Mouse (Mus musculus) lung, embryonic 16.5 days (tissue): ENCODE results near the gene Hoxd9. TPM values are rescaled to one million over a fixed set of nuclear protein-coding genes. Genes with fewer than 3 reads are reported as not detected.

Experiments
- ATAC-seq: fragments of 200-750 bp; cut with Nextera tagmentation; 2 replicates; pipeline ENCODE4 v1.8.0; 2017; ENCODE audit warnings: low read depth, mild to moderate bottlenecking, moderate library complexity
- H3K27ac ChIP-seq: fragments of 300-500 bp; sonication (generic); 2 replicates; pipeline ENCODE4 v1.5.1; 2014; ENCODE audit warnings: mild to moderate bottlenecking, control low read depth, low read length
- H3K27me3 ChIP-seq: fragments of 300-500 bp; sonication (generic); 2 replicates; pipeline ENCODE4 v1.6.1; 2014; ENCODE audit warnings: low read depth, low read length, mixed read lengths; ENCODE audit not compliant: control insufficient read depth, insufficient read depth
- H3K36me3 ChIP-seq: fragments of 300-500 bp; sonication (generic); 2 replicates; pipeline ENCODE4 v1.6.1; 2014; ENCODE audit warnings: low read length; ENCODE audit not compliant: control insufficient read depth, insufficient read depth
- H3K4me1 ChIP-seq: fragments of 300-500 bp; sonication (generic); replicated peaks from 2 replicates; pipeline ENCODE4 v1.6.1; 2014; ENCODE audit warnings: low read length, mixed read lengths; ENCODE audit not compliant: control insufficient read depth, insufficient read depth
- H3K4me2 ChIP-seq: fragments of 300-500 bp; sonication (generic); 2 replicates; pipeline ENCODE4 v1.6.1; 2014; ENCODE audit warnings: low read depth, low read length, control low read depth
- H3K4me3 ChIP-seq: fragments of 300-500 bp; sonication (generic); 2 replicates; pipeline ENCODE4 v1.5.1; 2014; ENCODE audit warnings: mild to moderate bottlenecking, low read length, control low read depth
- H3K9ac ChIP-seq: fragments of 300-500 bp; sonication (generic); 2 replicates; pipeline ENCODE4 v1.6.1; 2014; ENCODE audit warnings: low read length, control low read depth
- H3K9me3 ChIP-seq: fragments of 300-500 bp; sonication (generic); 2 replicates; pipeline ENCODE4 v1.6.1; 2016; ENCODE audit warnings: low read length; ENCODE audit not compliant: control insufficient read depth
- WGBS: fragments of 180-500 bp; shearing (Covaris S2); extraction: QIAGEN DNeasy Blood & Tissue Kit; methylation state at CpG from one replicate; pipeline ENCODE4 v1.1.7; 2014; 5-methylcytosine and 5-hydroxymethylcytosine counted together
- polyA plus RNA-seq: library from polyadenylated mRNA; unstranded; fragments of >200 nt; fragmentation: Nextera tagmentation; extraction: Ambion mirVana; gene quantifications from 2 replicates; pipeline ENCODE4 v1.2.1, GENCODE M21; 2015

The Hoxd9 gene
- polyA plus RNA-seq, 1 experiment from 2014 or later = 0.31 TPM

DNA sequence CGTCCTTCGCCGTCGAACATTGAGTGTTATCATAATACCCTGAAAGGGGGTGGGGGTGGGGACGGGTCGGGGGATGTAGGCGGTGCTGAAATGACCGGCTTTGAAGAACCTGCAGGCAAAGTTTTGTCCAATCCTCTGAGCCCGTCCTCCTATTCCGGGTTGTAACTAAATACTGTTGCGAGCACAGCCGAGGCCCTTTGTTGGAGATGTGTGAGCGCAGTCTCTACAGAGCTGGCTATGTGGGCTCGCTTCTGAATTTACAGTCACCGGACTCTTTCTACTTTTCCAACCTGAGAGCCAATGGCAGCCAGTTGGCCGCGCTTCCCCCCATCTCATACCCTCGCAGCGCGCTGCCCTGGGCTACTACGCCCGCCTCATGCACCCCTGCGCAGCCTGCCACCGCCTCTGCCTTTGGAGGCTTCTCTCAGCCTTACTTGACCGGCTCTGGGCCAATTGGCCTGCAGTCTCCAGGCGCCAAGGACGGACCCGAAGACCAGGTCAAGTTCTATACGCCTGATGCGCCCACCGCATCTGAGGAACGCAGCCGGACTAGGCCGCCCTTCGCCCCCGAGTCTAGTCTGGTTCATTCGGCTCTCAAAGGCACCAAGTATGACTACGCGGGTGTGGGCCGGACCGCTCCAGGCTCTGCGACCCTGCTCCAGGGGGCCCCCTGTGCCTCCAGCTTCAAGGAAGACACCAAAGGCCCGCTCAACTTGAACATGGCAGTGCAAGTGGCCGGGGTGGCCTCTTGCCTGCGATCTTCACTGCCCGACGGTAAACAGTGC, 22.5 kb upstream of the Hoxd9 start, which contains the start of gene Hoxd12:
Gene Hoxd12 (plus strand): TSS at position 133 of the 785 bp plus-strand sequence.
- no peak for ATAC-seq
- Histone ChIP-seq H3K4me1 (no peaks in the 10 kb centered on the region), H3K9ac (no peak within 1 kb of the TSS), H3K36me3 (no peaks in the 10 kb centered on the region), H3K27ac (no peak within 1 kb of the TSS), H3K4me3 (no peak within 1 kb of the TSS), H3K4me2 (no peak within 1 kb of the TSS), H3K27me3 (peaks cover 97% of the 10 kb centered on the region), H3K9me3 (no peaks in the 10 kb centered on the region)
- WGBS = 2% methylated on average over 47 of the region's 47 CpGs

DNA sequence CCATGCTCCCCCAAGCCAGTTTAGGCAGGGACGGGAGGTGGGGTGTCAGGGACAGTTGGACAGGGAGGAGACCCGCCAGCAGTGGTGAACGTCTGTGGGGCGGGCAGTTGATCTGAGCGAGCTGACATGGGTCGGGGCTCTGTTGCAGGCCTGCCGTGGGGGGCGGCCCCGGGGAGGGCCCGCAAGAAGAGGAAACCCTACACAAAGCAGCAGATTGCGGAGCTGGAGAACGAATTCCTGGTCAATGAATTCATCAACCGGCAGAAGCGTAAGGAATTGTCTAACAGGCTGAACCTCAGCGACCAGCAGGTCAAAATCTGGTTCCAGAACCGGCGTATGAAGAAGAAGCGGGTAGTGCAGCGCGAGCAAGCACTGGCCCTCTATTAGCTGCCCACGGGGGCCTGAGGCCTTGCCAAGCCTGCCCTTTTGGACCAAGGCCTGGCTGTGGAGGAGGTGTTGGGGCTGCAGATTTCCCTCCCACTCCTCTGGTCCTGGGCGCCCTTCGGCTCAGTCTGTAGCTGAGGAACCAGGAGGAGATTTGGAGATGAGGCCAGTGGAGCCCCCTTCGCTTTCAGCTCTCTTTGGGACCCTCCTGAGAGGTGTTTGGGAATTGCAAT, 21.8 kb upstream of the Hoxd9 start:
- no peak overlapping the region for H3K4me2 ChIP-seq
- H3K9ac ChIP-seq = no peak overlapping the region
- H3K4me1 ChIP-seq = no peaks in the 10 kb centered on the region
- H3K27ac ChIP-seq = no peak overlapping the region
- H3K27me3 ChIP-seq = peaks cover 99% of the 10 kb centered on the region
- no peaks in the 10 kb centered on the region for H3K36me3 ChIP-seq
- H3K9me3 ChIP-seq = no peaks in the 10 kb centered on the region
- no peak for ATAC-seq
- H3K4me3 ChIP-seq = no peak overlapping the region
- 4% methylated on average over 24 of the region's 24 CpGs for WGBS

DNA sequence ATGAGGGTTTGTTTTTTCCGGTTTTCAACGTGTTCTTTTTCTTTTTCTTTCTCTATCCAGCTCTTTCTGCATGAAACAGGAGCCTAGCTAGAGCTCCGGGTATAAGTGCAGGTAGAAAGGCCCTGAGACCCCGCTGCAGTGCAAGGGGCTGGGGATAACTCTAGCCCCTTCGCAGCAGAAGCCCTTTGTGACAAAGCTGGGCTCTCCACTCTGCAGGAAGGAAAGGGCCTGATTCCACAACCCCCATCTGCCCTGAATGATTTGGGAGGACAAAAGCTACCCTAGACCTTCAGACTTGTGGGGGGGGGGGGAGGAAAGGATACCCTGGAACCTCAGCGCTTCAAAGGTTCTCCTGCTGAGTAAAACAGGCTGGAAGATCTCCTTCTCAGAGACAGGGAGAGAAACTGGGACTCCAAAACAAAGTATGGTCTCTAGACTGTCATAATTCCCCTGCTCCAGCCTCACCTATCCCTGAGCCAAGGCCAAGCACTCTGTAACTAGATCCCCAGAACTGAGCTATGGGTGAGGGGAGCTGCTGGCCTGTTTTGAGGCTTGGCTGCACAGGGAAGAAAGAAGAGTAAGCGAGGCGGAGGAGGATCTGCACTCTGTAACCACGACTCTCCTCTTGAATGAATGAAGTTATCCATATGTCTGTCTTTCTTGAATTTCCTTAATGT, 21.0 kb upstream of the Hoxd9 start:
- Histone ChIP-seq H3K9ac (no peak overlapping the region), H3K27ac (no peak overlapping the region), H3K27me3 (peaks cover 99% of the 10 kb centered on the region), H3K36me3 (no peaks in the 10 kb centered on the region), H3K4me2 (no peak overlapping the region), H3K9me3 (no peaks in the 10 kb centered on the region), H3K4me3 (no peak overlapping the region), H3K4me1 (no peaks in the 10 kb centered on the region)
- 4% methylated on average over 9 of the region's 9 CpGs for WGBS
- ATAC-seq = no peak

DNA sequence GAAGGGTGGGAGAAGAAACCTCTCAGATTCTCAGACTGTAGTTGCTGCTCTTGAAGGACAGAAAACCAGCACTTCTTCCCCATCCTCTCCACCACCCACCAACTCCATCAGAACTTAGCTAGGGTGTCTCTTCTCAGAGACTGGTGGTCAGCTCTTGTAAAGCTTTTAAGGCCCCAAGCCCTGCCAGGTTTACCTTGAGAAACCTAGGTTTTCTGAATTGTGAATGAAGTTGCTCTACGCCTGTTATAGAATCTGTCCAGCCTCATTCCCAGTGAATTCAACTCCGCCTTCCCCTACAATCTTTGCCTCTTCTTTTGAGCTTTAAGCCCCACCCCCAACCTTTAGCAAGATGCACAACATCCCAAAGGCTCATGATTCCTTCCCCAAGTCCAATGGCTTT, 20.4 kb upstream of the Hoxd9 start:
- Histone ChIP-seq H3K9me3 (no peaks in the 10 kb centered on the region), H3K4me3 (no peak overlapping the region), H3K27ac (no peak overlapping the region), H3K36me3 (no peaks in the 10 kb centered on the region), H3K4me1 (peaks cover 4% of the 10 kb centered on the region; the same call in 1 of the 2 replicates), H3K9ac (no peak overlapping the region), H3K4me2 (no peak overlapping the region), H3K27me3 (peaks cover 99% of the 10 kb centered on the region)
- 23% methylated on average over 2 of the region's 2 CpGs for WGBS
- no peak for ATAC-seq

DNA sequence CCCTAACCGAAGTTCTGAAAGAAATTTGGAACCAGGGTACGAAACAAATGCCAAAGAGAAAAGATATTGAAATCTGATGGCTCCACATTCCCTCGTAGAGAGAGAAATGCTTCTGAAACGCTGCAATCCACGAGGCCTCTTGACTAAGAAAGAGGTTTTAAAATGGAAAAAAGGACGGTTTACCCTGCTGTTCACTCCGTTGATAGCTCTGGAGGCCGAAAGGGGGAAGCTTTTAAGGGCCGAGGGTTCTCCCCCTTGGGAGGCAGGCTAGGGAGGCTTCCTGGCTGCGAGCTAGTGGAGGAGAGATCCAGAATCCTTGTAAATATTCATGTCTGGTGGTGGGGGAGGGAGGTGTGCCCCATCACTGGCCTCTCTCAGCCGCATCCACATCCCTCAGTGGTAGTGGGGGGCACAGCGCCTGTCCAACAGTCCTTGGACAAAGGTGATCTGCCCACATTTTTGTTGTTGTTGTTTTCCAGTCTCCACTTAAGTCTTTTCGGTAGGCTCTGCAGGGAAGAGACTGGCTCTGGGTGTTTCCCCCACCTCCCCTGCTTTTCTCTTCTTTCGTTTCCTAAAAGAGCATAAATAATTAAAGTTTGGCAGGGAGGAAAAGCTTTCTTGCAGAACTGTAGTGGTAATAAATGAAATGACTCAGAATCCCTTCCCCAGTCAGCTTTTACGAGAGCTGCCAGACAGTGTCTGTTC, 18.5 kb upstream of the Hoxd9 start, which contains the start of gene Hoxd11:
Gene Hoxd11 (plus strand): TSS at position 667 of the 705 bp plus-strand sequence.
- Histone ChIP-seq H3K4me2 (no peak within 1 kb of the TSS), H3K27ac (no peak within 1 kb of the TSS), H3K4me3 (no peak within 1 kb of the TSS), H3K27me3 (peaks cover 99% of the 10 kb centered on the region), H3K9me3 (no peaks in the 10 kb centered on the region), H3K9ac (no peak within 1 kb of the TSS), H3K4me1 (peaks cover 10% of the 10 kb centered on the region; the same call in 1 of the 2 replicates), H3K36me3 (no peaks in the 10 kb centered on the region)
- 2% methylated on average over 15 of the region's 15 CpGs for WGBS
- ATAC-seq = no peak

DNA sequence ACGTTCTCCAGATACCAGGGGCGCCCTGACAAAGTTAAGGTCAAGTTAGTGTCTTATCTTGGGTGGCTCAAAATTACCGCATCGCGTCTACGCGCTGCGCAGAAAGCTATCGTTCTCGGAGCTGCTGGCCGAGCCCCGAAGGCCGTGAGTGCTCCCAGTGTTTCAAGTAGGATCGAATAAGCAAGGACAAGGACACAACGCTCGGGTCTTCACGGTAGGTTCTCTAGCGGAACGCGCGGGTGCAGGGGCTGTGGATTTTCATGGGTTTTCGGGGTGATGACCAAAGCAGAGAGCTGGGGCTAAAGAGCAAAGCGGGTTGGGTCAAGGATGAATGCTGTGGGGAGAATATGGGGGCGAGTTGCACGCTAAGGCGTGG, 17.9 kb upstream of the Hoxd9 start:
- Histone ChIP-seq H3K9ac (no peak overlapping the region), H3K27me3 (peaks cover 99% of the 10 kb centered on the region), H3K4me2 (no peak overlapping the region), H3K4me3 (no peak overlapping the region), H3K36me3 (no peaks in the 10 kb centered on the region), H3K4me1 (peaks cover 10% of the 10 kb centered on the region; the same call in 1 of the 2 replicates), H3K9me3 (no peaks in the 10 kb centered on the region), H3K27ac (no peak overlapping the region)
- under 1% methylated on average over 26 of the region's 26 CpGs for WGBS
- ATAC-seq = no peak

DNA sequence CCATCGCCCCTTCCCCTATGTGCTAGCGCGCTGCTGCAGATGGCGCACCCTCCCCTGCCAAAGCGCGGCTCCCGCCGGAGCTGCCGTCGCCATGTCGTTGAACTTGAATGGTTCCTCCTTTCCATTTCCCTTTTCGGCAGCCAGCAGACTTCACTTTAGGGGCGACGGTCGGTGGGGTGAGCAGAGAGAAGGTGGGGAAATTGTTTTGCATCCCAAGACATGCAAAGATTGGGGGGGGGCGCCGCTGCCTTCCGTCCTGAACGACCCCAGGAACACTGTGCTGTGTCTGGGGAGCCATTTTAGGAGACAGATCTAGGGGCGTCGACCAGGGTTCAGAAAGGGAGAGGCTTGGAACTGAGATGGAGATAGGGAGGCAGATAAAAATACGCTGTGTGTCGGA, 17.5 kb upstream of the Hoxd9 start:
- Histone ChIP-seq H3K27me3 (peaks cover 99% of the 10 kb centered on the region), H3K27ac (no peak overlapping the region), H3K9me3 (no peaks in the 10 kb centered on the region), H3K4me3 (no peak overlapping the region), H3K36me3 (no peaks in the 10 kb centered on the region), H3K4me1 (peaks cover 10% of the 10 kb centered on the region; the same call in 1 of the 2 replicates), H3K9ac (no peak overlapping the region), H3K4me2 (no peak overlapping the region)
- WGBS = under 1% methylated on average over 23 of the region's 23 CpGs
- no peak for ATAC-seq

DNA sequence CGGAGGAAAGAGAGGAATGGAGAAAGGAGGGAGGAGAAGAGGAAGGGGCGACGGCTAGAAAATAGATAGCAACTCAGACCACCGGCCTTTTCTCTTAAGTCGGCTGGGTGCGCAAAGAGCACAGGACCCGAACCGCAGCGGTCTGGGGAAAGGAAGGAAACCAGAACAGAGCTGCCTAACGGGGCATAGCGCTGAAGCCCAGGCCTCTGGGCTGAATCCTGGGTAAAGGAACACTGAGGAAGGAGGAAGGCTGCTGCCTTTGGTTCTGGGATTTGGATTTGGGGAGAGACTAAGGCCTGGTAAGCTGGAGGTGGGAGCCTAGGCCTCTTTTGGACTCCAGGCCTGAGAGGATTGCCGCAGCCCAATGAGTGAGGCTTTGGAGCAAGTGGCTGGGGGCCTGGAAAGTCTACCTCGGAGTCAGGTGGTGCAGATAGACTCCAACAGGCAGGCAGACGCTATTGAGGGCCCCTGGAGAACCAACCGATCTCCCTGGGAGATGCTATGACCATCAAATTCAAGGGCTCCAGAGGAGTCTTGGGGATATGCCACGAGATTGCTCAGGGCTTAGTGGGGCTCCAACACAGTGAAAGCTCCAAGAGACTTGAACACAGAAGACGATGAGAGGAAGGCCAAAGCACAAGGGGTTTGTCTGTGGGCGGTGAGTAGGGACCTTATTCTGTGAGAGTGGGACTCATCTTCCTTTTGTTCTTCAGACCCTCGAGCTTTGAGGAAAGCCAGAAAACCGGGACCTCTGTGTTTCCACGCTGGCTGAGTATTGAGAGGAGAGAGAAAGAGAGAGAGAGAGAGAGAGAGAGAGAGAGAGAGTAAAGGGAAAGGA, 16.7 kb upstream of the Hoxd9 start:
- H3K9me3 ChIP-seq = no peaks in the 10 kb centered on the region
- H3K4me1 ChIP-seq = peaks cover 10% of the 10 kb centered on the region; the same call in 1 of the 2 replicates
- no peak overlapping the region for H3K9ac ChIP-seq

More for the DNA sequence above, 16.7 kb upstream of the Hoxd9 start:
- Histone ChIP-seq H3K36me3 (no peaks in the 10 kb centered on the region), H3K4me2 (no peak overlapping the region), H3K27me3 (peaks cover 98% of the 10 kb centered on the region), H3K27ac (no peak overlapping the region), H3K4me3 (no peak overlapping the region)
- 4% methylated on average over 21 of the region's 21 CpGs for WGBS
- ATAC-seq = no peak
